Mouse (Mus musculus) C2C12 (cell line): Measurements from ENCODE around the gene Cdc42ep5. TPM values are rescaled to one million over a fixed set of nuclear protein-coding genes. Genes with fewer than 3 reads are reported as not detected.
"Not testable (repeated sequence)": the region's sequence is repeated elsewhere in the genome, so short reads cannot be mapped to it uniquely, and the experiment has no call there.

Experiments
- H3K27me3 ChIP-seq: one replicate; pipeline ENCODE4 v1.6.1; 2011; ENCODE audit not compliant: control insufficient read depth, insufficient read depth, insufficient read length
- H3K36me3 ChIP-seq: one replicate; pipeline ENCODE4 v1.6.1; 2011; ENCODE audit not compliant: control insufficient read depth, insufficient read depth
- H3K4me3 ChIP-seq: one replicate; pipeline ENCODE4 v1.5.1; 2011; ENCODE audit warnings: mild to moderate bottlenecking, control low read depth; ENCODE audit not compliant: poor library complexity, insufficient read depth, severe bottlenecking
- H3K79me2 ChIP-seq: one replicate; pipeline ENCODE4 v1.6.1; 2011; ENCODE audit not compliant: control insufficient read depth, insufficient read depth
- H3K79me3 ChIP-seq: one replicate; pipeline ENCODE4 v1.6.1; 2011; ENCODE audit warnings: low read depth, control low read depth
- H3ac ChIP-seq: one replicate; pipeline ENCODE3; 2011; ENCODE audit warnings: low read depth; ENCODE audit not compliant: control insufficient read depth, insufficient read length
- CEBPB ChIP-seq: IDR thresholded peaks from one replicate; pipeline ENCODE4 v1.6.1; 2011; ENCODE audit warnings: low read depth, mild to moderate bottlenecking, control low read depth, moderate library complexity
- CTCF ChIP-seq: IDR thresholded peaks from one replicate; pipeline ENCODE4 v1.5.1; 2011; ENCODE audit not compliant: control insufficient read depth, insufficient read depth, insufficient read length
- FOSL1 ChIP-seq: IDR thresholded peaks from one replicate; pipeline ENCODE4 v1.8.0; 2011; ENCODE audit warnings: mild to moderate bottlenecking, low read length; ENCODE audit not compliant: poor library complexity, insufficient read depth, severe bottlenecking
- MAX ChIP-seq: IDR thresholded peaks from one replicate; pipeline ENCODE4 v1.6.1; 2011; ENCODE audit warnings: mild to moderate bottlenecking, control low read depth
- MYOD1 ChIP-seq: IDR thresholded peaks from one replicate; pipeline ENCODE4 v1.6.1; 2011; ENCODE audit warnings: low read depth; ENCODE audit not compliant: control insufficient read depth, insufficient read length
- MYOG ChIP-seq: IDR thresholded peaks from one replicate; pipeline ENCODE4 v1.6.1; 2011; ENCODE audit not compliant: control insufficient read depth, insufficient read length; ENCODE audit errors: extremely low read depth
- USF1 ChIP-seq: IDR thresholded peaks from one replicate; pipeline ENCODE4 v1.6.1; 2011; ENCODE audit warnings: low read depth, mild to moderate bottlenecking, control low read depth, moderate library complexity
- long read RNA-seq, 2 experiments: library from polyadenylated mRNA; unstranded; transcript quantifications; one replicate each; pipeline ENCODE4 v2.0.0; 2019 to 2020
- polyA plus RNA-seq: library from polyadenylated mRNA; unstranded; fragments of >200 nt; fragmentation: generic; extraction: Trizol; gene quantifications from one replicate; pipeline ENCODE4 v1.2.1, GENCODE M21; 2012; ENCODE audit warnings: missing spikeins

Gene Cdc42ep5
- polyA plus RNA-seq = 26.1 TPM
- long read RNA-seq, experiment 1, transcript Cdc42ep5-202 (2 exons, 362 nt) = minor isoform, 6 of 33 reads
- long read RNA-seq, experiment 1, transcript Cdc42ep5-201 (3 exons, 1,025 nt) = major isoform, 24 of 33 reads
- long read RNA-seq, experiment 1, partial matches to known transcripts = 0 of 33 reads
- long read RNA-seq, experiment 1, other reads (novel, unspliced or antisense) = 3 of 33 reads
- long read RNA-seq, experiment 2, transcript Cdc42ep5-201 (3 exons, 1,025 nt) = major isoform, 8 of 11 reads
- long read RNA-seq, experiment 2, partial matches to known transcripts = 0 of 11 reads
- long read RNA-seq, experiment 2, other reads (novel, unspliced or antisense) = 0 of 11 reads

DNA sequence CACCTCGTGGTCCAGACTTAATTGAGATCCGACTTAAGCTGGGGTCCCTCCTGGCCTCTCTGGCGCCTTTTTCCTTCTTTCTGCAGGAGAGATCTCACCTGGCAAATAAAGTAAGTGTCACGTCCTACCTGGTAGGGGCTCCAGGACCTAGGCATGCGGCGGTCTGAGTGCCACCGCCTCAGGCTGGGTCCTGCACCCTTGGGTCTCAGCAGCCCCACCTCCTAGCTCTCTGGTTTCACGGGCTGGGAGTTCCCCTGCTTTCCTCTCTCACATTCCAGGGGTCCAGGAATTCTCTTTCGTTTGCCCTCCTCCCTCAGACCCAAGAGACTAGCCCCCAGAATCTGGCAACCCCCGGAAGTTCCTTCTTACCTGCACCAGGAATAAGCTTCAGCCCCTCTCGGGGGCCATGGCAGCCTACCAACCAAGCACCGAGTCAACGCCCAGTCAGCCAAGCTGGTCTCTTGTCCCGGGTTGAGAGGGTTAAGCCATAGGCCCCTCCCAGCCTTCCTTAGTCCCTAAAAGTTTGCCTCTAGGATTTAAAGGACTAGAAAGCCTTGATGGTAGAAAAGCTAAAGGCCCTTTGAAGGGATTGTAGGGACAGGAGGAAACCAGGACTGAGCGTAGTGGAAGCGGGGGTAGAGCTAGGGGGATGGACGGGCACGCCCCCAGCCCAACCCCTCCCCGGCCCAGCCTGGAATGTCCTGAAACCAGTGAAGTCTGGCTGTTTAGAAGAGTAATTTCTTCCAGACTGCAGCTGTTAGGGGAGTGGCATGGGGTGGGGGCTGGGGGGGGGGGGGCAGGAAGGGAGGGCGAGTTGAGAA is at the start of gene Cdc42ep5:
Gene Cdc42ep5, minus strand, starts transcription at position 771 of the 821 bp plus-strand sequence.
- Histone ChIP-seq H3K79me2 (no peaks in the 10 kb centered on the region), H3K79me3 (no peaks in the 10 kb centered on the region), H3K4me3 (peak within 1 kb of the TSS; percentile 36), H3K36me3 (no peaks in the 10 kb centered on the region), H3K27me3 (no peaks in the 10 kb centered on the region), H3ac (peak within 1 kb of the TSS; percentile 27)
- TF ChIP-seq MAX = no peak
- TF ChIP-seq MYOD1 = no peak
- TF ChIP-seq MYOG = no peak
- no peak for TF ChIP-seq CTCF
- no peak for TF ChIP-seq FOSL1
- no peak for TF ChIP-seq USF1
- no peak for TF ChIP-seq CEBPB

DNA sequence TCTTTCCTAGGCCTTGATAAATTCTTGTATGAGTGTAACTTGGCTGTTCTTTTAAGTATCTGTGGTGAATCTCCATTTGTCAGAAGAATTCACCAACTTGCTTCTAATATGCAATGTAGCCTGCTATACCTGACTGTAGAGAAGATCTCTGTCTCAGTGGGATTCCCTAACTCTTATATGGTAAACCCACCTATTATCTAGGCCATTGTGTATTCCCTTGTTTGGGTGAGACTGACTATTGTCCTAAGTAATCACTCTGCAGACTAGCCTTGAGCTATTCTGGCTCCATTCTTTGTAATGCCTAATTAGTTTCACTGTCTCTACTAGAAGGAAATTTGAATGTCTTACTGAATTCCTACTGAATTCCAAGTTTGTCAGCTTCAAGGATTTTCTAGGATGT is 48.8 kb upstream of the Cdc42ep5 start:
- H3ac ChIP-seq, H3K27me3 ChIP-seq, H3K79me2 ChIP-seq, H3K4me3 ChIP-seq, H3K36me3 ChIP-seq, H3K79me3 ChIP-seq: not testable (repeated sequence)

DNA sequence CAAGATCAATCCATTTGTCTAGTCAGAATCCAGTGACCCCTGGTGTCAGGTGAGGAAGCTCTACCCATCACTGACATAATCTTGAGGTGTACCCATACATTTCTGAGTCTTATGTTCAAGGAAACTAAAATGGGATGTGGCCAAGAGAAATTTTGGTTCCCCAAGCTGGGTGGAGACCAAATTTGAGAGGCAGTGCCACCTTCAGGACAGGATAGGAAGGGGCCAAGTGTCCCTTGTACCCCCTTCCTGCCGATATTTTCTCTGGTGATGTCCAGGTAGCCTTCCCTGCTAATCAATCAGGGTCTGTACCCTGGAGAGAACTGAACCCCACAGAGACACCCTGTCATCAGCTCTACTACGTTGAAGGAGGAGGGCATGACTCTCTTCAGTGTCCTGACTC is 44.0 kb upstream of the Cdc42ep5 start:
- Histone ChIP-seq H3K36me3 (no peaks in the 10 kb centered on the region), H3ac (no peak overlapping the region), H3K4me3 (no peak overlapping the region), H3K27me3 (no peaks in the 10 kb centered on the region), H3K79me3 (no peaks in the 10 kb centered on the region), H3K79me2 (no peaks in the 10 kb centered on the region)
- TF ChIP-seq MAX (no peak), MYOD1 (no peak), CTCF (no peak), USF1 (no peak), MYOG (no peak), CEBPB (no peak), FOSL1 (no peak)

DNA sequence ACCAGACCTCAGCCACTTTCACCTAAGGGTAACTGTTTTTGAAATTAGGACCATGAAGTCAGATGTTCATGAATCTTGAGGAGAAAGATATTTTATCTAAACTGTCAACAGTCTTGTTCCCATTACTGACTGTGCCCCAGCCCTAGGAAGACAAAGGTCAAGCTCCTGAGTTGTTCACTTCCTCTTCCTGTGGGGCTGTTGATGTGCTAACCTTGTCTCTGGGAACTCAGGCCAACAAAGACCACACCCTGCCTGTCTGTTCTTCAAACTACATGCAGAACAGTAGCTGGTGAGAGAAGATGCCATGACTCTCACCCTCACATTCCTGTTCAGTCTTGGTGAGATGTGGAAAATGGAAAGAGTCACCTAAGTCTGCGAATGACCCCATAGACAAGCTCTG is 42.5 kb upstream of the Cdc42ep5 start:
- Histone ChIP-seq H3K36me3 (no peaks in the 10 kb centered on the region), H3K4me3 (no peak overlapping the region), H3ac (no peak overlapping the region), H3K79me3 (no peaks in the 10 kb centered on the region), H3K79me2 (no peaks in the 10 kb centered on the region), H3K27me3 (no peaks in the 10 kb centered on the region)
- no peak for TF ChIP-seq FOSL1
- no peak for TF ChIP-seq MYOD1
- no peak for TF ChIP-seq MYOG
- no peak for TF ChIP-seq USF1
- no peak for TF ChIP-seq CEBPB
- TF ChIP-seq MAX = no peak
- TF ChIP-seq CTCF = no peak

- Histone ChIP-seq H3ac (no peak overlapping the region), H3K27me3 (no peaks in the 10 kb centered on the region), H3K79me2 (no peaks in the 10 kb centered on the region), H3K79me3 (no peaks in the 10 kb centered on the region), H3K4me3 (no peak overlapping the region), H3K36me3 (no peaks in the 10 kb centered on the region)
- TF ChIP-seq MAX = peak; percentile 59
- no peak for TF ChIP-seq FOSL1
These were observed 13.8 kb upstream of the Cdc42ep5 start for GRCm38 (mm10) chr7:4178438-4178837.
